Mouse (Mus musculus) C2C12 (cell line): Measurements from ENCODE around the gene Eif5a2.

Experiments used
- CTCF ChIP-seq: IDR thresholded peaks from one replicate; pipeline ENCODE4 v1.5.1; 2011; ENCODE audit not compliant: control insufficient read depth, insufficient read depth, insufficient read length
- MYOD1 ChIP-seq: IDR thresholded peaks from one replicate; pipeline ENCODE4 v1.6.1; 2011; ENCODE audit warnings: low read depth; ENCODE audit not compliant: control insufficient read depth, insufficient read length
- USF1 ChIP-seq: IDR thresholded peaks from one replicate; pipeline ENCODE4 v1.6.1; 2011; ENCODE audit warnings: low read depth, mild to moderate bottlenecking, control low read depth, moderate library complexity

DNA sequence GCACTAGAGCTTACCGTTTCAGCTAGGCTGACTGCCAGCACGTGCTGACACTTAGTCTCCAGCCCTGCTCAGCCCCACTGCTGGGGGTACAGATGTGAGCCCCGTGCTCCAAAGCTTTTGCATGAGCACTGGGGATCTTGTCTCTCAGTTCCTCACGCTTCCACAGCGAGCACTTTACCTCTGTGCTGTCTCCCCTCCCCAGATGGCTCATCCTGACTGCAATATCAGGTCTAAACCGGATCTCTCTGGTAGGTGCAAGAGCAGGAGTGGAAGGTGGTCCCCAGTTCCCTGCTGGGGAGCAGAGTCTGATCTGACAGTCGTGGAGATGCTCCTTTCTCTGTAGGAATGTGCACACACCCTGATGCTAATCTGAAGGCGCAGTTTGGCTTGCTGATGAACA is 37.8 kb upstream of the Eif5a2 start:
- TF ChIP-seq CTCF = no peak
- TF ChIP-seq USF1 = no peak
- TF ChIP-seq MYOD1 = no peak
